Mouse (Mus musculus) cerebellum, postnatal 25 days (tissue): Measurements from ENCODE around the gene Hoxb6.

Experiments
- DNase-seq, 2 experiments: peaks; one replicate each; pipeline ENCODE4 v3.0.0; 2021; ENCODE audit warnings: mixed read lengths in 2 of 2

The Hoxb6 gene

DNA sequence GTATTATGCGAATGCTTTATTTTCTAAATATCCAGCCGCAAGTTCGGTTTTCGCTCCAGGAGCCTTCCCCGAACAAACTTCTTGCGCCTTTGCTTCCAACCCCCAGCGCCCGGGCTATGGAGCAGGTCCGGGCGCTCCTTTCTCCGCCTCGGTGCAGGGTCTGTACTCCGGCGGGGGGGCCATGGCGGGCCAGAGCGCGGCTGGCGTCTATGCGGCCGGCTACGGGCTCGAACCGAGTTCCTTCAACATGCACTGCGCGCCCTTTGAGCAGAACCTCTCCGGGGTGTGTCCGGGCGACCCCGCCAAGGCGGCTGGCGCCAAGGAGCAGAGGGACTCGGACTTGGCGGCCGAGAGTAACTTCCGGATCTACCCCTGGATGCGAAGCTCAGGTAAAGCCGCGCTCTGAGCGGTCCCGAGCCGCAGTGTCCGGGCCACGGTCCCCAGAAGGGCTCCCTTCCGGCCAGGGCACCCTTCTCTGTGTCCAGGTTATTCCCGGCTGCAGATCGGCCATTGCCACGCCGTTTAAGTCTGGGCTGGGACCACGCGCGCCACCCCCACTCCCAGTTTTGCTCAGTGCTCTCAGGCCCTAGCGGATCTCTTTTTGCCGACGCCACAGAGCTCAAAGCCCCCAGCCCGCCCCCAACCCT lies 5.4 kb upstream of the Hoxb6 start:
- no peak for DNase-seq

DNA sequence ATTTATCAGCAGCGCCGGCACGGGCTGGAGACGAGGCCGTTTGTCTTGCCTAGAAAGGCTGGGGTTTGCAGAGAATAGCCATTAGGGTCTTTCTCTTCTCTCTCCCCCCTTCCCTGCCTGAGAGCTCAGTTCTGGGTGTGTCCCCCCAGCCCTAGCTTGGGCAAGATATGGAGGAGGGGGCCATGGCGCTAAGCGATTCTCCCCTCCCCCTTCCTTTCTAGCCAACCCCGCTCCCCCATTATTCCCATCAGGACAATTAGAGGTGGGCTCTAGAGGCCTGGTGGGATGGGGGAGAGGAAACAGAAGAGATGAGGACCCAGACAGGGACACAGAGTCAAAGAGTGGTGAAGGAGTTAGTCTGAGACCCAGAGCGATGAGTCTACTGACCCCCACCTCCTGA lies 4.9 kb upstream of the Hoxb6 start:
- no peak for DNase-seq

DNA sequence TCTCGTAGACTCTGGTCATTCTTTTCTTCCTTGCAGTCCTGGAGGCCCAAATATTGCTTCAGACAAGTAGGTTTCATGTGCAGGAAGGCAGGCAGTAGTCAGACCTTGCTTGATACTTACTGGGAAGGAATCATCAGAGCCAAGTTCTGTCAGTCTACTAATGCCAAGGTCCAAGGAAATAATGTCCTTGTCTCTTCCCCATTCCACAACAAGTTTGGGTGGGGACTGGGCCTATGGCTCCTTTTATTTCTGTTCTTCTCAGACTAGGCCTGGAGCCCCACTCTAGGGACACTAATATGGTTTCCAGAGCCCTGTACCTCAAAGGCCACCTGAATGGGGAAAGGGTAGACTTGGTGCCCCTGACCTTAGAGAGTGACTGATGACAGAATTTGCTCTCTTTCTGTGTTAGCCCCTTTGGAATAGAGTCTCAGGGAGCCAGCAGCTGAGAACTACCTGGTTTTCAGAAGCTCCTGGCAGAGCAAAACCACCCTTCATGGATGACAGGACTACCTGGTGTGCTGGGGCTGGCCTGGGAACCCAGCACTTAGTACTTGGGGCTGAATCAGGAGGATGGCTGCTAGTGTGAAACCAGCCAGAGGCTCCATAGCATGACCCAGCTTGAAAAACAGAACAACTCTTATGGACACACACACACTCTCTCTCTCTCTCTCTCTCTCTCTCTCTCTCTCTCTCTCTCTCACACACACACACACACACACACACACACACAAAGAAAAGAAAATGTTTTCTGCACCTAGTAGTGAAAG lies 3.6 kb upstream of the Hoxb6 start:
- no peak for DNase-seq

DNA sequence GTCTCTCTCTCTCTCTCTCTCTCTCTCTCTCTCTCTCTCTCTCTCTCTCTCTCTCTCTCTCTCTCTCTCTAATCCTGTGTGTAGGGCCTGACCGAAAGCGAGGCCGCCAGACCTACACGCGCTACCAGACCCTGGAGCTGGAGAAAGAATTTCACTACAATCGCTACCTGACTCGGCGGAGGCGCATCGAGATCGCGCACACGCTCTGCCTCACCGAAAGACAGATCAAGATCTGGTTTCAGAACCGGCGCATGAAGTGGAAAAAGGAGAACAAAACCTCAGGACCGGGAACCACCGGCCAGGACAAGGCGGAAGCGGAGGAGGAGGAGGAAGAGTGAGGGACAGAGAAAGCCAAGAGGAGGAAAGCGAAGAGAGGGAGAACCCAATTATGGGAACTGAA lies 3.0 kb upstream of the Hoxb6 start:
- DNase-seq, result no peak

DNA sequence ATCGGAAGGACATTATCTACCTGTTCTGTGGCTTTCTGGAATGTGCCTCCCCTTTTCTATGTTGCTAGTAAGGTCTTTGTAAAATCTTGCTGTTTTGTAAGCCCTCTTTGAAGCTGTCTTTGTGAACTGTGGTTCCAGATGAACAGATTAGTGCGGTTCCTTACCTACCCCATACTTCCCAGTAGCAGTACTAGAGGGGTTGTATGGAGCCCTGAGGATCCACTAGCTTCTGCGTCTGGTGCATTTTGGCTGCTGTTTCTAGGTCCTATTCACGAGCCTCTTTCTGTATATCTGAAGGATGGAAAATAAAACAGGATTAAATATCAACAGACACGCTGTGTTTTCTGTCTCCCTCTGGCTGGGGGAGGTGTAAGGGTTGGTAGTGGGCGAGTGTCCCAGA lies 2.4 kb upstream of the Hoxb6 start:
- no peak for DNase-seq

DNA sequence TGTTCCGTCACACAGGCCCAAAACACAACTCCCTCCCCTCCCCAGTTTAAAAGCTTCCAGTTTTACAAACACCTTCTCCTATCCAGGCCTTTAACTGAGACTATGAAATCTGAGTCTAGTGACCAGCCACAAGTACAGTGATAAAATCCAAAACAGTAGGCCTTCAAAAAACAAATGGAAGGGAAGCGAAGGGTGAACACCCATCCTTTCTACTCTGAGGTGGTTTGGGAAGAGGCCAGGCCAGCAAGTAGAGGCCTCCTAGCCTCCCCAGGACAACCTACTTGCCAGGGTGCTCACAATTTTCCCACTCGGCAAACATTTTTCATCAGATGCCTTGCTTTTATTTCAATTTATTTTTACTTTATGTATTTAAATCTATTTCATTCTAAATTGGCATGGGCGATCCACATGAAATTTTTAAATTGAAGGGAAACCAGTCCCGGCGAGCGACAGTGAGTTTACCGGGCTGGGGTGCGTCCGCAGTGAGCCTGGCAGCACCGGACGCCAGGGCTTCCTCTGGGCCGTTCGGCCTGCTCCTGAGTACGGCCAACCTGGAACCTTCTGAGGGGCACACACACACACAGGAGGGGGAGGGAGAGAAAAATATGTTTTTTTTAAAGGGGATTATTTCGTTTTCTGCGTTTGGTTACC lies 1.4 kb upstream of the Hoxb6 start:
- DNase-seq, result no peak

DNA sequence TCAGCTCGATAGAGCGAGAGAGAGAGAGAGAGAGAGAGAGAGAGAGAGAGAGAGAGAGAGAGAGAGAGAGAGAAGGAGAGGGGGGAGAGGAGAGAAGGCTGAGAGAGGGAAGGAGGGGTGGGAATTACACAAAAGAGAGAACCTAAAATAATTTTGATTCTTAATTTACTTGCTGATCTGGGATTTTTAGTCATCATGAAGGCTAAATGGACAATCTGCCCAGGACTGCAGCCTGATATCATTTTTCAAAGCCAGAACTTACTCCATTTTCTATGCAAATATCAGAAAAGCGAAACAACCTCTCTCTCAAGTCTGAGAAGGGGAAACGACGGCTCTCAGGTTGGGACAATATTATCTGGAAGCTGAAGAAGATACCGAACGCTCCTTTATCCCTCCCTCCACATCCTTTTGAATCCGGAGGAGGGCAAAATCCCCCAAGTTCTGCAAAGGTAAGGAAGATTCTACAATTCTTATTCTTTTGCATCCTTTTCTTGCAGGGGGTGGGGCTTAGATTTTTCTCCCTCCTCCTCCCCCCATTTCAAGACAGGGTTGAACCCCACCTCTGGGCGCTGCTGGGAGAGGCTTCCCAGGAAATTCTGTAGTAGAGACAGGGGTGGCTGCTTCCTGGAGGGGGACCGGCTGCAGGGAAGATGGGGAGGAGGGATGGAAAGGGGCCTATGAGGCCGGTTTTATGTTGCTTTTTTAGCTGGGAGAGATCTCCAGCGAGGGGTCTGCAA lies 457 bp downstream of the Hoxb6 start:
- DNase-seq, result no peak

DNA sequence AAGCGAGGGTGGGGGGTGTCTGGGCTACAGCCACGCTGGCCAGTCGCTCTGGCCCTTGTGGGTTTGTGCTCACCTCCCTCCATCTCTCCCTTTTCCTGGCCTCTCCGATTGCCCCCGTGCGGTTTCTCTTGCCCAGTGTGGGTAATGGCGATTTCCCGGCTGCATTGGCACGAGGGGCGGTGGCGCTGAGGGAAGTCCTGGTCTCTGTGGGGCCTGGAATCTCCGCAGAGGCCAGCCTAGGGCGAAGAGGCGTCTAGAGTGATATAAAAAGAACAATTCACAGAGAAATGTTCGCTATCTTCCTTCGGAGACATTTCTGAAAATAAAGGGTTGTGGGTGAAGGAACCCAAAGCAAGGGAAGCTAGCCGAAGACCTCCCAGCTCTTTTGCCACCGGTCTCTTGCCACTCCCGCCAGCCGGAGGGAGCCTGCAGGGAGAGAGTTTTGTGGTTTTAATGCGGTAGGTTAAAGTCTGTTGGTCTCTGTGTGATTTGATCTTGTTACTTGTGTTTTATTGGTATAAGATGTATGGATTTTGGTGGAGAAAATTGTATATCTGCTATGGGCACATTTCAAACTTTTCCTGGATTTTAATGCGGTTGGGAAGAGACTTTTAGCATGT lies 1.1 kb downstream of the Hoxb6 start:
- no peak for DNase-seq

DNA sequence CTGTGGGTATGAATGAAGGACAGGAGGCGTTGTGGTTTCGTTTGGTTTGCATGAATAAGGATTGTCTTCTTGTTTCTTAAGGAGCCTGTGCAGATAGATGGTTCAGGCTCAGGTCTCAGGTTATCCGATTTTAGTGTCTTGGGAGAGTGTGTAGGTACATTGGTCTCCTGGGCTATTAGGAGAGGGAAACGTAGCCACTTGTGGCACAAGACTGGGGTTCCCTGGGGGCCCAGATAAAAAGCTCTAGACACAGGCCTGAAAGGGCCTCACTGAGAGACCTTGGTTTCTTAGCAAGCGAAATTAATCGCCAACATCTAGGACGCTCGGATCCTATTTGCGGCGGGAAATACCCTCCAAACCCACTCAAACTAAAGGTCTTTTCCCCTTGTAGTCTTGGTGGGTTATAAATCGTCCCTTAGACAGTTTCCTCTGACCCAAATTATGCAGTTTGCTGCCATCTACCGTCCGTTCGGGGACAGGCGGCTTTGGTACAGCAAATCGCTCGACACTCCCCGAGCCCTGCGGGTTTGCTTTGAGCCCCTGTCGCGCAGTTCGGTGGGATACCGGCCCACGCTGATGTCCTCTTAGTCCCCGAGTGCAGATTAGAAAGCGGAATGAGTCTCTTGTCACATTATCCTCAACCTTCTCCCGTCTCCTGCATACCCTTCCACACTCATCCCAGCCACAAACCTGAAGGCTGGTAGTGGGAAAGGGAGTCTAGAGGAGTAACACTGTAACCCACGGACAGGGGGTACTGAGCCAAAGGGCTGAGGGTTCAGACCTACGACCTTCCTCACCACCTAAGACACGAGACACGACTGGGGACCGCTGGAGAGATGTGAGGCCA lies 2.2 kb downstream of the Hoxb6 start:
- peak; percentile 49 to 72 for DNase-seq

DNA sequence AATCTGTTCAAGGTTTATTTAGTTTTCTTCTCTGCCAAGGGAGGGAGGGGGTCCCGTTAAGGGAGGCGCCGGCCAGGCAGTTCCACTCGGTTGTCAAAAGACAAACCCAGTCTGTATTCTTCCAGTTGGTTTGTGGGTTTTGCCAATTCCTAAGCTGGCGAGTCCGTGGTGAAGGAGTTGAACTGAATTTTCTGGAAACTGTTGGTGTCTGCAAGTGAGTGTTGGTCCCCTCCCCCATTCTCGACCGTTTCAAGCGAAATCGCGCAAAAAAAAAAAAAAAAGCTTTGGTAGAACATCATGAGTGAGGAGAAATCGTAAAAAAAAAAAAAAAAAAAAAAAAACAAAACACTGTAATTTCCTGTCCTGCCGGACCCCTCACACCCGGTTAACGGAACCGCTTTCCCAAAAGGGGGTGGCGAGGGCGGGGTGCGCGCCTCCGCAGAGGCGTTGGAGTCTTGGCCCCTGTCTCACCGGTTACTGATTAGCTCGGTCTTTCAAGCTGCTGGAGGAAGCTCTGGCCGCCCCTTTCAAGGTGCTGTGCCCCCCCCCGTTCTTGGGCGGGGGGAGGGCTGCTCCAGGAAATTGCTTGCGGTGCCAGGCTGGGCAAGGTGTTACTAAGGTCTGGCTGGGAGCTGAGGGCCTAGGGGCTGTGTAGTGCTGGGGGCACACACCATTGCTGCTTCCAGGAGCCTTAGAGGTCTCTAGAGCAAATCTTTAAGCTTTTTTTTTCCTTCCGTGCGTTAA lies 3.0 kb downstream of the Hoxb6 start:
- no peak for DNase-seq

DNA sequence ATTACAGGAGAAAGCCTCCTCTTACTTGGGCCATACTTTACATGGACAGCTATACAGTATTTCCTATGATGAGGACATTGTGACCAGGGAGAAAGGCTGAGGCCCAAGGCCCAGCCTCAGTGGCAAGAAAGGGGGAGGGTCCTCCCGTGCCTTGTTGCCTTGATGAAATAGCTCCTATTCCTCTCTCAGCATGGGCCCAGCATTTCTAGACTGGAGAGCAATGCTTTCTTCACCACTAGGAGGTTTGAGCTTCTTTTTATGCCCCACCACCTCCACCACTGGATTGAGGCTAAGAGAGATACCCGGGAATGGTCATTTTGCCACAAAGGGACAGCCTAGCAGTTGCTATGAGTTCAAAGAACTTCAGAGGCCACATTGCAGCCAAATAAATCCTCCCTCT lies 4.7 kb downstream of the Hoxb6 start:
- no peak for DNase-seq

DNA sequence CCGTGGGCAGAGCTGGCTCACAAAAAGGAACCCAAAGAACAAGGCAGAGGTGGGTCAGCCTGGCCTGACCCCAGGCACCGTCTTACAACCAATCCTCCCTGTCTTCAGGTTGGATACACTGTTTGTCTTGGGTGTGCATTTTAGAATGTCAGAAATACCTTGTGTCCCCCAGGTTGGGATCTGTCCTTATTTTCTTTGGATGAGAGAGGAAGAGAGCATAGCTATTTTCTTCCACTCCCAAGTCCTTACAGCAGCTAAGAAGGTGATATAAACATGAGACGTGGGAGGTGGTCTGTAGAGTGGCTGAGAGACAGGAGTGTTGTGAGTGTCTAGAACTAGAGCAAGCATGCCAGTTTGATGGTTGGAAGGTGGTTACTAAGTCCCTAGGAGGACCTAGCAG lies 5.2 kb downstream of the Hoxb6 start:
- no peak for DNase-seq

DNA sequence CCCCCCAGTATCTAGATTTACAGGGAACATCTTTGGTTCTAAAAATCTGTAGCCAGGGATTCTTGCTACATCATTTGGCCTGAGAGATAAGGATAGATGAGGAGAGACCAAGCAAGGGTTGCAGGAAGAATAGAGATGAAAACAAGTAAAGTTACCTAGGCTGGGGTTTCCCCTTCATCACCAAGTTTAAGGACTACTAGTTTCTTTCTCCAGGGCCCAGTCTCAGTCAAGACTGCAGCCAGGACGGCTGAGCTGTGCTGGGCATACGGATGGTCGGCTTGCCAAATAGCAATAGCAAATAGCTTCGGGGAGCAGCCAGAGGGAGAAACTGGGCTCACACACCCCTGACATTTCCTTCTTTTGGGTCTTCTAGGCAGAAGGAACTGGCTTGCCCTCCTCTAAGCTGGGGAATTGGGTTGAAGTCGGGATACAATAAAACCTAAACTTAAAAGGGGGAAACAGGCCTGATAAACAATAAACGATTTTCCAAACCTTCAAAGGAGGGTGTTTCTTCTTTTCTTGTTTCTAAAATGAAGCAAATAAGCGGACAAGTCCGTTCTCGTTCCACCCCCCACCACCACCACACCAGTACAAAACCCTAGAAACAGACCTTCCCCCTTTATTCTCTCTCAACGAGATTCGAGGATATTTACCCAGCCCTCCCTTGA lies 5.8 kb downstream of the Hoxb6 start:
- DNase-seq, result no peak

DNA sequence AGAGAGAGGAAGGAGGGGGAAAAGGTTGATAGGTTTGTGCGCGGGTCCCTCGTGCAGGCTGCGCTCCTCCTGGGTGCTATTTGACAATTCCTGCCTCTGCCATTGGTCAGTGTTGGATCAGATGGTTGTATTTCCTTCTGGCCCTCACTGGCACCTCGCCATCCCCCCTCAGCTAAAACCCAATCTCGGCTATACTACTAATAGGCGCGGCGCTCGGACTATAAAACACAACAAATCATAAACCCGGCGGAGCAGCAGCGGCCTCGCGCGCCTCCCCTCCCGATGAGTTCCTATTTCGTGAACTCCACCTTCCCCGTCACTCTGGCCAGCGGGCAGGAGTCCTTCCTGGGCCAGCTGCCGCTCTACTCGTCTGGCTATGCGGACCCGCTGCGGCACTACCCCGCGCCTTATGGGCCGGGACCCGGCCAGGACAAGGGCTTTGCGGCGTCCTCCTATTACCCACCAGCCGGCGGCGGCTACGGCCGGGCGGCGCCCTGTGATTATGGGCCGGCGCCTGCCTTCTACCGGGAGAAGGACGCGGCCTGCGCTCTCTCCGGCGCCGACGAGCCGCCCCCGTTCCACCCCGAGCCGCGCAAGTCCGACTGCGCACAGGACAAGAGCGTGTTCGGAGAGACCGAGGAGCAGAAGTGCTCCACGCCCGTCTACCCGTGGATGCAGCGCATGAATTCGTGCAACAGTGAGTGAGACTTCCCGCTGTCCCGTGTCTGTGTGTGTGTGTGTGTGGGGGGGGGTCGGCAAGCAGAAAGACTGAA lies 6.8 kb downstream of the Hoxb6 start:
- no peak for DNase-seq

DNA sequence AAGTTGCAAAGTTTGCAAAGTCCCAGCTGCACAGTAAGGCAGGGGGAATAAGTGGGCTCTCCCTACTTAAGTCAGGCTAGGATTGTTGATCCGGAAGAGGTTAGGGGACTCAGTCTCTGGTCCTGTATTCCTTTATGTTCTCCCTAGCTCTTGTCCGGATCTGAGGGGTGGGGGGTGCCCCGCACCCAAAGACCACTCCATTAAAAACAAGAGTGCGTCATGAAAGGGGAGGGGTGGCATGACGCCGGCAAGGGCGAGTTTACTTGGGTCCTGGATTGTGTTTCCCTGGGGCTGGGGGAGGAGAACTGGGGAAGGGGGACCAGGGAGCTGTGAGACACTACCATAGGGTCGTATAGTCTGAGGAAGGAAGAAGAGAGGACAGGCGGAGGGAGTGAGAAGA lies 7.5 kb downstream of the Hoxb6 start:
- no peak for DNase-seq

DNA sequence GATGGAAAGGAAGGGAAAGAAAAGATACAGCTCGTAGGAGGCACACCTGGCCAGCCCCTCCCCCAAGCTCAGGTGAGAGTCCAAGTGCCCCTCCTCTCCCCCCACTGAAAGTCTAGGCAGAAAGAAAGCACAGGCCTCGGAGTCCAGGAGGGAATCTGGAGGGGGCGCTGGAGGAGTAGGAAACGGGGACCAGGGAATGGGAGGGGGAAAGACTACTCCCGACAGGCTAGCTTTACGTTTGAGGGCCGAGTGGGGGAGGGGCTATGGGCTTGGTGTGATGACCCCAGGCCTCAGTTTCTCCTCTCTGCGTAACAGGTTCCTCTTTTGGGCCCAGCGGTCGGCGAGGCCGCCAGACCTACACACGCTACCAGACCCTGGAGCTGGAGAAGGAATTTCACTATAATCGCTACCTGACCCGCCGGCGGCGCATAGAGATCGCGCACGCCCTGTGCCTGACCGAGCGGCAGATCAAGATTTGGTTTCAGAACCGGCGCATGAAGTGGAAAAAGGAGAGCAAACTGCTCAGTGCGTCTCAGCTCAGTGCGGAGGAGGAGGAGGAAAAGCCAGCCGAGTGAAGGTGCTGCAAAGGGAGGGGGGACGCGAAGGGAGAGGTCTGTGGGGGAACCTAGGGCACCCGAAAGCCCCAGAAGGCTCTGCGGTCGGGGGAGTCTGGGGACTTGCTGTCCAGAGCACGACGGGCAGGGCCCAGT lies 8.2 kb downstream of the Hoxb6 start:
- DNase-seq, result no peak

DNA sequence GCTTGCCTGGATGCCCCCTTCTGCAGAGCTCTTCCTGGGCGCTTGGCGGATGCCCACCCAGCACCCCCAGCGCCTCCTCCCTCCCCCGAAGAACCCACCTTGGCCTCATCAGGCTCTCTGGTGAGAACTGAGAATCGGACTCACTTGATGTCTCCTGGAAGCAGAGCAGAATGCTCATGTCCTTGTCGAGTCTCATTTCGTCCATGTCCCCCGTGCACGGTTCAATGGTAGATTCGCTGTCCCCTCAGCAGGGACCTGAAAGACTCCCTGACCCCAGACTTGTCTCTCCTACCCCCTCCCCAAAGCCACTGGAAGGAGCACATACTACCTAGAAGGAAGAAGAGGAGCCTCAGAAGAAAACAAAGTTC lies 8.8 kb downstream of the Hoxb6 start:
- no peak for DNase-seq

DNA sequence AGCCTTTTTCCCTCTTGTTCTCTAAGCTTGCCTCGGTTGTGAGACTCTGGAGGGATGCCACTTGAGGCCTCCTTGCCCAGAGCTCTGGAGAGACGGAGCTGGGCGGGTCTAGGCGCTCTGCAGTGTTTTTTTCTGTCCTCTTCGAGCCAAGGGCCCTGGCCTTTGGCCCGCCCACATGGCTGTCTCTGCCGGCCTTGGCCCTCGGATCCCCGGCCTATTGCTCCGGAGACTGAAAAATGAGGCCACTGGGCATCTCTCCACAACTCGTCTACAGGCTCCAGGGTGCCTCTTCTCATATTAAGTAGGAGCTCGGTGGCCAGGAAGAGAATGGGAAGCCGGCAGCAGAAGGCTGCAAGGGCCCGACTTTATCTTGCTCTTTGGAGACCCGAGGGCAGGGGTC lies 9.6 kb downstream of the Hoxb6 start:
- peak in 1 of 2 experiments; percentile 38 for DNase-seq

DNA sequence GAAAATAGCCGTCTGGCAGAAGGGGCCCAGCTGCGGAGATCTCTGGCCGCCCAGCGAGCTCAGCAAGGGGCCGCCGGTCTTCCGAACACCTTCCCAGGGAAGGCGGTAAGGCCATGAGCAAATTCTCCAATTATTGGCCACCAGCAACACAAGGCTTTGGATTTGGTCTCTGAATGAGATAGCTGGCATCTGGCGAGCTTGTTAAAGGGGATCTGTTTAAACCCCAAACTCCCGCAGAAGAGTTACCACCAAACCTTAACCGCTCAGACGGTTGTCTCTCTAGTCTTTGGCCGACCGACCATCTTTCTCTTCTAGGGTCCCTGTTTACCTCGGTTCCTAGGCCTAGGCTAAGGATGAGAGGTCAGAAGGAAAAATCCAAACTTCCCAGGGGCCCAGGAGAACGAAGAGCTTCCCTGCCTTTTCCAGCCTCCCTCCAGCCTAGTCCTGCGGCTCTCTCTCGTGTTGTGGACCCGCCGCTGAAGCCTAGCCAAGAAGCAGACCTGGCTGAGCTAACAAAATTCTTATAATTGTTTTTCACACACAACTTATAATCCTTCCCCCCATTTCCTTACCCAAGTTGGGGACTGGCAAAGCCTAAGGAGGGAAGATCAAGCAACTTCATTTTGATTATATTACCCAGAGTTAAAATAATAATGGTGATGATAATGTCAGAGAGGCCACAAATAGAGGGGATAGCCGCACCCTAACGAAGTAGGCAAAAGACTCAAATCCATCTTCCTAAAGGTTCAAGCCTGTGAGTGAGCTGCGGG lies 10.3 kb downstream of the Hoxb6 start:
- DNase-seq, result no peak
